Comparison of ENCODE assay signal across 28 mouse cellular contexts in genomic region chr12:72564281-72564795, GRCm38 (mm10). TPM values are rescaled to one million over a fixed set of nuclear protein-coding genes. Genes with fewer than 3 reads are reported as not detected.
A peak's percentile ranks its signal among the peaks of the same experiment; 100 is the strongest.
DNase-seq lines count a peak whose midpoint lies in the region; ATAC-seq and TF ChIP-seq lines count a peak whose summit lies in the region.
"Had no signal": no experiment of that assay in that cellular context is flagged by ENCODE, and none has a peak within 500 bp of the region (broad histone marks: within the 10 kb centered on the region; RNA-seq: fewer than 3 reads in every experiment).

No protein-coding gene starts in this region.

- TF ChIP-seq EP300 in liver, postnatal 0 days (IDR thresholded peaks at IDR 0.05; ENCODE audit: low read depth) = no peak

- no peak for TF ChIP-seq CTCF in liver, postnatal 0 days (IDR thresholded peaks at IDR 0.05; ENCODE audit: low read depth)

- H3K4me3 ChIP-seq in liver, embryonic 12.5 days = no peak overlapping the region
- H3K4me3 ChIP-seq in liver, postnatal 0 days (ENCODE audit: low read depth, low read length) = no peak overlapping the region
- no peak overlapping the region for H3K4me3 ChIP-seq in liver, embryonic 16.5 days (ENCODE audit: low read depth, low read length)
- H3K4me3 ChIP-seq in stomach, embryonic 16.5 days (replicated peaks; ENCODE audit: low read length) = no peak overlapping the region
- H3K4me3 ChIP-seq: embryonic facial prominence, embryonic 12.5 days; embryonic facial prominence, embryonic 15.5 days; heart, adult 2 months; heart, embryonic 10.5 days; heart, embryonic 13.5 days had no signal

- H3K27me3 ChIP-seq in liver, embryonic 12.5 days (replicated peaks) = no peaks in the 10 kb centered on the region
- no peaks in the 10 kb centered on the region for H3K27me3 ChIP-seq in liver, postnatal 0 days (ENCODE audit: insufficient read depth, low read length)
- no peaks in the 10 kb centered on the region for H3K27me3 ChIP-seq in liver, embryonic 16.5 days (ENCODE audit: control insufficient read depth, insufficient read depth, low read depth, low read length)
- H3K27me3 ChIP-seq in stomach, embryonic 16.5 days (ENCODE audit: control insufficient read depth, insufficient read depth, low read length) = no peaks in the 10 kb centered on the region
- H3K27me3 ChIP-seq: CH12.LX; embryonic facial prominence, embryonic 12.5 days; embryonic facial prominence, embryonic 15.5 days; heart, embryonic 13.5 days; Patski had no signal

- H3K27ac ChIP-seq in liver, embryonic 12.5 days = no peak overlapping the region
- no peak overlapping the region for H3K27ac ChIP-seq in liver, postnatal 0 days (ENCODE audit: low read depth)
- H3K27ac ChIP-seq in liver, embryonic 16.5 days (ENCODE audit: low read length) = no peak overlapping the region
- no peak overlapping the region for H3K27ac ChIP-seq in stomach, embryonic 16.5 days (ENCODE audit: low read length)
- H3K27ac ChIP-seq: embryonic facial prominence, embryonic 12.5 days; embryonic facial prominence, embryonic 15.5 days; heart, adult 2 months; heart, embryonic 10.5 days; heart, embryonic 13.5 days; hindbrain, embryonic 14.5 days; hindbrain, postnatal 0 days had no signal

- no peak for DNase-seq in liver, postnatal 0 days
- DNase-seq in gastrocnemius, adult 18-20 months (ENCODE audit: low spot score) = no peak
- no peak for DNase-seq in right cerebral cortex, adult 2 months (ENCODE audit: low spot score in 2 of 2)
- DNase-seq: adrenal gland, adult 2 months; adrenal gland, postnatal 14 days; B cell, adult 2 months; cerebellum, adult 11 months; cerebellum, adult 2 months; cerebellum, adult 9-11 months; cerebellum, postnatal 25 days; gastrocnemius, postnatal 10 days; gastrocnemius, postnatal 36 days; heart, adult 2 months; heart, postnatal 14 days; heart, postnatal 4 days had no signal

- ATAC-seq in liver, embryonic 12.5 days = 0 out of 2 replicates have a peak, but pooled peaks have one; percentile 10
- no peak for ATAC-seq in liver, postnatal 0 days
- peak; percentile 61 for ATAC-seq in liver, embryonic 16.5 days (ENCODE audit: low read depth)
- ATAC-seq in stomach, embryonic 16.5 days (ENCODE audit: insufficient read depth, low FRiP score) = peak; percentile 56; the same call in 1 of the 2 replicates
- ATAC-seq: forebrain, embryonic 14.5 days; hindbrain, postnatal 0 days; Patski had no signal

- WGBS in liver, embryonic 12.5 days (ENCODE audit: insufficient replicate concordance) = 61% methylated on average over 4 of the region's 4 CpGs
- 58% methylated on average over 4 of the region's 4 CpGs for WGBS in liver, postnatal 0 days (ENCODE audit: insufficient replicate concordance)
- WGBS in liver, embryonic 16.5 days (ENCODE audit: insufficient replicate concordance) = 53% methylated on average over 4 of the region's 4 CpGs
- WGBS in stomach, embryonic 16.5 days = 57% methylated on average over 4 of the region's 4 CpGs

- H3K36me3 ChIP-seq in liver, embryonic 12.5 days = peaks cover 3% of the 10 kb centered on the region; the same call in 1 of the 2 replicates
- no peaks in the 10 kb centered on the region for H3K36me3 ChIP-seq in liver, postnatal 0 days (replicated peaks; ENCODE audit: insufficient read depth, low read length)
- H3K36me3 ChIP-seq in liver, embryonic 16.5 days (ENCODE audit: control insufficient read depth, insufficient read depth) = no peaks in the 10 kb centered on the region
- H3K36me3 ChIP-seq in stomach, embryonic 16.5 days (ENCODE audit: control insufficient read depth, insufficient read depth, low read length) = no peaks in the 10 kb centered on the region
- H3K36me3 ChIP-seq: embryonic facial prominence, embryonic 12.5 days; G1E had no signal

- H3K9me3 ChIP-seq in liver, embryonic 12.5 days (replicated peaks) = no peaks in the 10 kb centered on the region
- H3K9me3 ChIP-seq in liver, postnatal 0 days (ENCODE audit: low read length) = no peaks in the 10 kb centered on the region
- H3K9me3 ChIP-seq in liver, embryonic 16.5 days (replicated peaks; ENCODE audit: control insufficient read depth, low read length) = no peaks in the 10 kb centered on the region
- H3K9me3 ChIP-seq in stomach, embryonic 16.5 days (replicated peaks; ENCODE audit: control insufficient read depth, low read length) = no peaks in the 10 kb centered on the region
- H3K9me3 ChIP-seq: embryonic facial prominence, embryonic 12.5 days; embryonic facial prominence, embryonic 15.5 days; G1E; heart, embryonic 10.5 days; heart, embryonic 13.5 days had no signal

- H3K4me2 ChIP-seq in liver, embryonic 12.5 days = no peak overlapping the region
- H3K4me2 ChIP-seq in liver, postnatal 0 days (ENCODE audit: low read depth, low read length) = no peak overlapping the region
- H3K4me2 ChIP-seq in liver, embryonic 16.5 days (ENCODE audit: low read depth, low read length) = no peak overlapping the region
- H3K4me2 ChIP-seq in stomach, embryonic 16.5 days (ENCODE audit: low read depth, low read length) = no peak overlapping the region
- H3K4me2 ChIP-seq: embryonic facial prominence, embryonic 12.5 days; embryonic facial prominence, embryonic 15.5 days; heart, embryonic 13.5 days; hindbrain, embryonic 14.5 days had no signal

- H3K4me1 ChIP-seq in liver, embryonic 12.5 days = no peaks in the 10 kb centered on the region
- no peaks in the 10 kb centered on the region for H3K4me1 ChIP-seq in liver, postnatal 0 days (ENCODE audit: insufficient read depth)
- H3K4me1 ChIP-seq in liver, embryonic 16.5 days (ENCODE audit: control insufficient read depth, low read depth, low read length) = no peaks in the 10 kb centered on the region
- no peaks in the 10 kb centered on the region for H3K4me1 ChIP-seq in stomach, embryonic 16.5 days (ENCODE audit: control insufficient read depth, insufficient read depth, low read length)
- H3K4me1 ChIP-seq: embryonic facial prominence, embryonic 12.5 days; embryonic facial prominence, embryonic 15.5 days; heart, embryonic 10.5 days; heart, embryonic 13.5 days had no signal

- no peak overlapping the region for H3K9ac ChIP-seq in liver, embryonic 12.5 days
- no peak overlapping the region for H3K9ac ChIP-seq in liver, postnatal 0 days (replicated peaks)
- no peak overlapping the region for H3K9ac ChIP-seq in liver, embryonic 16.5 days (ENCODE audit: low read depth, low read length)
- no peak overlapping the region for H3K9ac ChIP-seq in stomach, embryonic 16.5 days (ENCODE audit: low read length)
- H3K9ac ChIP-seq: embryonic facial prominence, embryonic 12.5 days; embryonic facial prominence, embryonic 15.5 days; heart, embryonic 13.5 days; hindbrain, embryonic 14.5 days had no signal

RNA-seq across cellular contexts. Expression of gene Pcnx4, which starts 28.2 kb away (rescaled TPM):
- polyA plus RNA-seq in liver, embryonic 12.5 days (2016; fragmentation: Nextera tagmentation; extraction: Ambion mirVana) = 4.0 and 4.2 TPM in 2 replicates
- 1.9 TPM in 2 replicates for polyA plus RNA-seq in liver, postnatal 0 days (2015; fragmentation: Nextera tagmentation; extraction: Ambion mirVana)
- polyA plus RNA-seq in liver, embryonic 16.5 days (2015; fragmentation: Nextera tagmentation; extraction: Ambion mirVana) = 2.0 and 2.2 TPM in 2 replicates
- polyA plus RNA-seq in stomach, embryonic 16.5 days (2015; fragmentation: Nextera tagmentation; extraction: Ambion mirVana) = 10.7 and 10.9 TPM in 2 replicates
- total RNA-seq in gastrocnemius, adult 18-20 months (2021) = 1 to 10 TPM; 2.9 to 3.2 TPM
